Mouse (Mus musculus) CH12.LX (cell line): ENCODE results near the gene Zfhx3. TPM values are rescaled to one million over a fixed set of nuclear protein-coding genes. Genes with fewer than 3 reads are reported as not detected.

Experiments used
- DNase-seq: peaks from one replicate; pipeline ENCODE4 v3.0.0-alpha.2; 2013; ENCODE audit errors: extremely low read depth
- H3K27ac ChIP-seq: 2 replicates; pipeline ENCODE4 v1.5.1; 2012; ENCODE audit warnings: low read depth, mild to moderate bottlenecking, control low read depth, moderate library complexity; ENCODE audit not compliant: insufficient read depth
- H3K27me3 ChIP-seq: replicated peaks from 2 replicates; pipeline ENCODE3; 2012; ENCODE audit warnings: inconsistent platforms
- H3K36me3 ChIP-seq, 2 experiments: replicated peaks in 1 of 2; 2 replicates each; pipeline versions ENCODE3 to v1.6.1; 2012; ENCODE audit warnings: inconsistent platforms in 1 of 2, low read length in 1 of 2, mild to moderate bottlenecking in 1 of 2, mixed read lengths in 1 of 2, moderate library complexity in 1 of 2; ENCODE audit not compliant: control insufficient read depth in 1 of 2, insufficient read depth in 1 of 2
- H3K4me1 ChIP-seq, 2 experiments: 2 replicates each; pipeline ENCODE4 v1.6.1; 2012; ENCODE audit warnings: inconsistent platforms in 1 of 2, moderate library complexity in 1 of 2; ENCODE audit not compliant: insufficient read depth in 2 of 2, control insufficient read depth in 1 of 2
- H3K4me2 ChIP-seq: 2 replicates; pipeline ENCODE4 v1.6.1; 2012; ENCODE audit warnings: low read depth, mild to moderate bottlenecking, control low read depth; ENCODE audit not compliant: poor library complexity, insufficient read depth, severe bottlenecking
- H3K4me3 ChIP-seq, 3 experiments: fragments of 150-350 bp in 1 of 3; sonication (generic) in 1 of 3; replicated peaks in 1 of 3; 2 replicates each; pipeline versions ENCODE3 to v1.5.1; 2011 to 2012; ENCODE audit warnings: low read depth in 2 of 3, low read length in 2 of 3, mild to moderate bottlenecking in 2 of 3, moderate library complexity in 2 of 3, control low read depth in 1 of 3, improper control_type of control experiment in 1 of 3, inconsistent platforms in 1 of 3, mixed read lengths in 1 of 3; ENCODE audit not compliant: poor library complexity in 1 of 3
- H3K79me2 ChIP-seq: replicated peaks from 2 replicates; pipeline ENCODE4 v1.6.1; 2012; ENCODE audit warnings: mild to moderate bottlenecking, moderate library complexity; ENCODE audit not compliant: control insufficient read depth, poor library complexity, insufficient read depth, severe bottlenecking; ENCODE audit errors: extremely low read depth
- H3K9ac ChIP-seq: 2 replicates; pipeline ENCODE4 v1.6.1; 2012; ENCODE audit warnings: low read depth, mild to moderate bottlenecking, control low read depth, moderate library complexity; ENCODE audit not compliant: insufficient read depth
- H3K9me3 ChIP-seq: replicated peaks from 2 replicates; pipeline ENCODE3; 2012; ENCODE audit warnings: low read length, inconsistent platforms, mixed read lengths
- EP300 ChIP-seq: IDR thresholded peaks from 2 replicates; pipeline ENCODE4 v1.6.1; 2011; ENCODE audit warnings: low read length, improper control_type of control experiment
- IRF4 ChIP-seq: IDR thresholded peaks from 2 replicates; pipeline ENCODE4 v1.6.1; 2014; ENCODE audit warnings: low read depth, mild to moderate bottlenecking, inconsistent platforms, low read length, improper control_type of control experiment
- JUN ChIP-seq: IDR thresholded peaks from 2 replicates; pipeline ENCODE4 v1.6.1; 2011; ENCODE audit warnings: low read depth, mild to moderate bottlenecking, low read length, improper control_type of control experiment, moderate library complexity; ENCODE audit not compliant: insufficient read depth
- JUND ChIP-seq: conservative IDR thresholded peaks from 2 replicates; pipeline ENCODE4 v1.6.1; 2011; ENCODE audit warnings: low read depth, low read length, improper control_type of control experiment
- MAFK ChIP-seq: IDR thresholded peaks from 2 replicates; pipeline ENCODE4 v1.6.1; 2011; ENCODE audit warnings: low read length, improper control_type of control experiment; ENCODE audit not compliant: insufficient replicate concordance
- MAX ChIP-seq: IDR thresholded peaks from 2 replicates; pipeline ENCODE4 v1.6.1; 2011; ENCODE audit warnings: low read length, improper control_type of control experiment
- MEF2A ChIP-seq: IDR thresholded peaks from 2 replicates; pipeline ENCODE4 v1.6.1; 2014; ENCODE audit warnings: low read depth, mild to moderate bottlenecking, inconsistent platforms, low read length, improper control_type of control experiment, borderline replicate concordance
- MXI1 ChIP-seq: IDR thresholded peaks from 2 replicates; pipeline ENCODE4 v1.6.1; 2011; ENCODE audit warnings: mild to moderate bottlenecking, low read depth, low read length, improper control_type of control experiment
- RCOR1 ChIP-seq: conservative IDR thresholded peaks from 2 replicates; pipeline ENCODE4 v1.6.1; 2012; ENCODE audit warnings: low read depth, mild to moderate bottlenecking, inconsistent platforms, low read length, improper control_type of control experiment
- SMC3 ChIP-seq: IDR thresholded peaks from 2 replicates; pipeline ENCODE4 v1.6.1; 2011; ENCODE audit warnings: low read depth, low read length, improper control_type of control experiment
- UBTF ChIP-seq: IDR thresholded peaks from 2 replicates; pipeline ENCODE4 v1.6.1; 2012; ENCODE audit warnings: low read depth, mild to moderate bottlenecking, inconsistent platforms, low read length, improper control_type of control experiment, moderate library complexity
- ZKSCAN1 ChIP-seq: IDR thresholded peaks from 2 replicates; pipeline ENCODE4 v1.6.1; 2012; ENCODE audit warnings: low read depth, inconsistent platforms, low read length, improper control_type of control experiment, borderline replicate concordance
- dilution Hi-C: fragments of 300-500 bp; cut with MboI; formaldehyde crosslinking; loops from 2 replicates; pipeline ENCODE4 v1.14.3; 2020; ENCODE audit warnings: low sequenced_read_pairs; ENCODE audit not compliant: extremely low pct_unique_long_range_greater_than_20kb, extremely low pct_ligation_motif_present
- in situ Hi-C: fragments of 300-500 bp; cut with MboI; formaldehyde crosslinking; loops from 3 replicates; pipeline ENCODE4 v1.14.3; 2019; ENCODE audit warnings: low sequenced_read_pairs, low pct_ligation_motif_present, low pct_unique_long_range_greater_than_20kb, mixed read lengths
- polyA plus RNA-seq: library from polyadenylated mRNA; unstranded; fragments of >175 nt; gene quantifications from 2 replicates; pipeline ENCODE4 v1.2.1, GENCODE M21; 2012; ENCODE audit warnings: low read depth; ENCODE audit not compliant: insufficient read length
- total RNA-seq, 2 experiments: library from RNA; depleted of rRNA; stranded (reverse); fragments of 300-350 nt in 1 of 2; fragments of >200 nt in 1 of 2; gene quantifications; 2 replicates each; pipeline ENCODE4 v1.2.3; 2012 to 2014

Gene Zfhx3
- total and polyA plus RNA-seq, 3 experiments: 0.05 to 0.76 (median 0.68) TPM

- no peak for TF ChIP-seq JUN
- TF ChIP-seq RCOR1: no peak
- TF ChIP-seq UBTF: no peak
- peak; percentile 59 for TF ChIP-seq MAX
- no peak for TF ChIP-seq IRF4
- TF ChIP-seq MXI1: no peak
- no peak overlapping the region for H3K4me3 ChIP-seq
- H3K4me1 ChIP-seq: peaks cover 12 to 24% of the 10 kb centered on the region in 2 experiments
- DNase-seq: peak; percentile 36
- no peaks in the 10 kb centered on the region for H3K79me2 ChIP-seq
- no peak overlapping the region for H3K9ac ChIP-seq
- H3K36me3 ChIP-seq: no peaks in the 10 kb centered on the region
- dilution Hi-C loops: no loop called here
- no peaks in the 10 kb centered on the region for H3K27me3 ChIP-seq
- in situ Hi-C loops: no loop called here
- no peak overlapping the region for H3K4me2 ChIP-seq
- no peaks in the 10 kb centered on the region for H3K9me3 ChIP-seq
- no peak overlapping the region for H3K27ac ChIP-seq
Observed at GRCm38 (mm10) chr8:108848484-108848883, 906.0 kb downstream of the Zfhx3 start.

DNA sequence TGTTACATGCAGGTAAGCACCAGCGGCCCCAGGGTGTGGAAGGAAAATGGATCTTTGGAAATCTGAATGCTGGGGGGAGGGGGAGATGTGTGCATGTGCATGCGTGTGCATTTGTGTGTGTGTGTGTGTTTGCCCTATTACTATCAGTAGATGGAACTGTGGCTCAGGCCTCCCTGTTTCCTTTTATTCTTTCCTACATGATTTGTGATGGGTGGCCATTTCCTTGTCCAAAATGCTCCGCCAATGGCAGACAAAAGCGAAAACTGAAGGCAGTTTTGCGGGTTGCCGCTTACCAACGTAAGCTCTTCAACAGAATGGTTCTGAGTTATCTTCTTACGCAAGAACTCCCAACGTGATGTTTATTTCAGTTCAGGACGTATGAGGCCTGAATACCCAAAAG, 910.6 kb downstream of the Zfhx3 start:
- H3K4me3 ChIP-seq: no peak overlapping the region
- no peaks in the 10 kb centered on the region for H3K9me3 ChIP-seq
- dilution Hi-C loops: no loop called here

DNA sequence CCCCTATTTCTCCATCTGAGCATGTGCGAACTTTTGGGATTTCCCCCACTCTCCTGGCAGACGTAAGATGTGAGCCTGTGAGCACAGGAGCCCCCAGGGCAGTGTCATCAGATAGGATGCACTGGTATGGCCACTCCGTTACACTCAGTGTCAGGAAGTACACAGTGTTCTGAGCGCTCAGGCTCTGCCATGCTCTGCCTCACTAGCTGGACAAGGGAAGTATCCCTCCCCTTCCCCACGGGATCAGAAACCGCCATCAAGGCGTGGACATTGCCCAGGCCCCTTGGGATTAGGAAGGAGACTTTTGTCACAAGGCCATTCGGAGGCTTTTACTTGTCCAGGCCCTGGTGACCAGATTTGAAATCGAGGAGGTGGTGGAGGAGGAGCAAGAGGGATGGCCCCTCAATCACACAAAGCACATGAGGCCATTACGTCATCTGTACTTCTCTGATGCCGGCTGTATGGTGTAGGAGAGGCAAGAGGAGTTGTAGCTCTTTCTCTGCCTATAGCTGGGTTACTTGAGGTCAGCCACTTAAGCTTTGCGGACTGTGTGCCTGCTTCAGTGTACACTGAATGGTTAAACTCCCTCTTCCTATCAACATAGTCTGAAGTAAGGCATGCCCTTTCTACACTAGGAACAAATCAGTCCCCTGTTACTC, 912.1 kb downstream of the Zfhx3 start:
- dilution Hi-C loops (no loop called here), in situ Hi-C loops (no loop called here)

More for the DNA sequence above, 910.6 kb downstream of the Zfhx3 start:
- in situ Hi-C loops: no loop called here
- Histone ChIP-seq H3K27me3 (no peaks in the 10 kb centered on the region), H3K4me1 (peaks cover 13 to 25% of the 10 kb centered on the region in 2 experiments), H3K4me2 (no peak overlapping the region), H3K9ac (no peak overlapping the region), H3K27ac (no peak overlapping the region), H3K79me2 (no peaks in the 10 kb centered on the region), H3K36me3 (peaks cover 0 to 3% of the 10 kb centered on the region in 2 experiments)
- TF ChIP-seq ZKSCAN1: no peak
- no peak for TF ChIP-seq JUND
- DNase-seq: no peak

More for the DNA sequence above, 912.1 kb downstream of the Zfhx3 start:
- Histone ChIP-seq H3K9ac (no peak overlapping the region), H3K36me3 (peaks cover 0 to 7% of the 10 kb centered on the region in 2 experiments), H3K27me3 (no peaks in the 10 kb centered on the region), H3K9me3 (no peaks in the 10 kb centered on the region), H3K4me3 (no peak overlapping the region), H3K4me2 (no peak overlapping the region), H3K79me2 (no peaks in the 10 kb centered on the region), H3K4me1 (peaks cover 5 to 13% of the 10 kb centered on the region in 2 experiments), H3K27ac (no peak overlapping the region)
- peak; percentile 18 for DNase-seq
- TF ChIP-seq EP300: no peak
- no peak for TF ChIP-seq MEF2A
- TF ChIP-seq MAFK: no peak
- no peak for TF ChIP-seq JUN
- no peak for TF ChIP-seq SMC3
